Mouse (Mus musculus): ENCODE measurements around the gene Slc26a5. TPM values are rescaled to one million over a fixed set of nuclear protein-coding genes. Genes with fewer than 3 reads are reported as not detected.

Gene Slc26a5
- polyA plus RNA-seq, 1 experiment: not detected

DNA sequence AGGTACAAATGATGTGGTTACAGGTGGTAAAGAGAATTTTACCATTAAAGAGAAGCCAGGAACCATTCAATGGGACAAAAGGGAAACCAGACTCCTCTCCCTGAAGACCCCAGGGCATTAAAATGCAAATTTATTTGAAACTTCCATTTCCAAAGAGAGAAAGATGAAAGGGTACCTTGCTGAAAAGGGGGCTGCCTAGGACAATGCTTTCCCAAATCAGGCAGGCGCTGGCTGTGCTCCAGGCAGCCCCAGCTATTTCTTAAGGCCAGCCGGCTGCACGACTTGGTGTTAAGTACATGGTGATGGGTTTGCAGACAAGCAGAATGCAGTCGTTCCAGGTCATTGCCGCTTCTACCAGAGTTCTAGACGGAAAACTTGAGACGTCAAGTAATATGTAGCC lies 39.0 kb downstream of the Slc26a5 start:
- Histone ChIP-seq H3K4me3 (ENCODE audit: insufficient read depth, low read length) (no peak overlapping the region), H3K4me1 (ENCODE audit: control insufficient read depth, insufficient read depth, low read length) (no peaks in the 10 kb centered on the region), H3K27ac (ENCODE audit: insufficient read depth, low read depth, low read length) (no peak overlapping the region)
- TF ChIP-seq POLR2A (IDR thresholded peaks at IDR 0.05; ENCODE audit: borderline replicate concordance, low read depth, low read length) (no peak), CTCF (IDR thresholded peaks at IDR 0.05; ENCODE audit: low read depth, low read length) (no peak)

DNA sequence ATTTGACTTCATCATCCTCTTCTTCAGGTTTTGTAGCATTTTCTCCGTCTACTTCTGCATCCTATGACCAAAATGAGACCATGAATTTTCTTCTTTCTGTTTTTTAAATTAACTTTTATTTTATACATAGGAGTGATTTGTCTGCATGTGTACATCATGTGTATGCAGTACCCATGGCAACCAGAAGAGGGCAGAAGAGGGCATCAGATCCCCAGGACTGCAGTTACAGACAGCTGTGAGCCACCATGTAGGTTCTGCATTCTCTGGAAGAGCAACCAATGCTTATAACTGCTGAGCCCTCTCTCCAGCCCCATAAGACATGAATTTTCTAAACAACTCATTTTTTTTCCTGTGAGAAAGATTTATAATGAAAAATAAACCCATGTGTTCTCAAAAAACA lies 51.4 kb downstream of the Slc26a5 start:
- Histone ChIP-seq H3K4me3 (ENCODE audit: insufficient read depth, low read length) (no peak overlapping the region), H3K4me1 (ENCODE audit: control insufficient read depth, insufficient read depth, low read length) (no peaks in the 10 kb centered on the region), H3K27ac (ENCODE audit: insufficient read depth, low read depth, low read length) (no peak overlapping the region)
- peak; percentile 43; the same call in 1 of the 2 replicates for TF ChIP-seq CTCF (IDR thresholded peaks at IDR 0.05; ENCODE audit: low read depth, low read length)
- TF ChIP-seq POLR2A (IDR thresholded peaks at IDR 0.05; ENCODE audit: borderline replicate concordance, low read depth, low read length): no peak

GRCm38 (mm10) chr5:21810924-21811323 lies 54.5 kb downstream of the Slc26a5 start:
- Histone ChIP-seq H3K27ac (ENCODE audit: insufficient read depth, low read depth, low read length) (no peak overlapping the region), H3K4me1 (ENCODE audit: control insufficient read depth, insufficient read depth, low read length) (no peaks in the 10 kb centered on the region), H3K4me3 (ENCODE audit: insufficient read depth, low read length) (no peak overlapping the region)
- TF ChIP-seq POLR2A (IDR thresholded peaks at IDR 0.05; ENCODE audit: borderline replicate concordance, low read depth, low read length): no peak
- no peak for TF ChIP-seq CTCF (IDR thresholded peaks at IDR 0.05; ENCODE audit: low read depth, low read length)

DNA sequence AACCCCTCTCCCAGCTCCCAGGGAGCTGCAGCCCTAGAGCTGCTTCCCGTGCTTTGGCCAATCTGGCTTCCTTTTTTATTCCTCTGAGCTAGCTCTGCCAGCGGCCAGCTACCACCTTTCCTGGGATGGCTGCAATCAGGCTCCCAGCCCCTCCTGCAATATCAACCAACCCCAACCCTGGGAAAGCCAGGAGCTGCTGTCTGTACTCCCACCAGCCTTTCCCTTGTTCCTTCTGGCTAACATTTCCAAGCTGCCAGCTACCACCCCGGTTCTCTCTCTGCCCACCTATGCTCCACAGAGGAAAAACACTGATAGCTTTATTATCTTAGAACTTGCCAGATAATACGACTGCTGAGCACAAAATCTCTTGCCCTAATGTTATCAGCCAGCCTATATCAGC lies 60.6 kb downstream of the Slc26a5 start:
- Histone ChIP-seq H3K27ac (ENCODE audit: insufficient read depth, low read depth, low read length) (no peak overlapping the region), H3K4me1 (ENCODE audit: control insufficient read depth, insufficient read depth, low read length) (no peaks in the 10 kb centered on the region), H3K4me3 (ENCODE audit: insufficient read depth, low read length) (no peak overlapping the region)
- no peak for TF ChIP-seq CTCF (IDR thresholded peaks at IDR 0.05; ENCODE audit: low read depth, low read length)
- no peak for TF ChIP-seq POLR2A (IDR thresholded peaks at IDR 0.05; ENCODE audit: borderline replicate concordance, low read depth, low read length)

- no peaks in the 10 kb centered on the region for H3K4me1 ChIP-seq (ENCODE audit: control insufficient read depth, insufficient read depth, low read length)
- H3K4me3 ChIP-seq (ENCODE audit: insufficient read depth, low read length): no peak overlapping the region
- H3K27ac ChIP-seq (ENCODE audit: insufficient read depth, low read depth, low read length): no peak overlapping the region
- no peak for TF ChIP-seq CTCF (IDR thresholded peaks at IDR 0.05; ENCODE audit: low read depth, low read length)
- TF ChIP-seq POLR2A (IDR thresholded peaks at IDR 0.05; ENCODE audit: borderline replicate concordance, low read depth, low read length): no peak
Measured at GRCm38 (mm10) chr5:21803691-21804188, 61.7 kb downstream of the Slc26a5 start.

DNA sequence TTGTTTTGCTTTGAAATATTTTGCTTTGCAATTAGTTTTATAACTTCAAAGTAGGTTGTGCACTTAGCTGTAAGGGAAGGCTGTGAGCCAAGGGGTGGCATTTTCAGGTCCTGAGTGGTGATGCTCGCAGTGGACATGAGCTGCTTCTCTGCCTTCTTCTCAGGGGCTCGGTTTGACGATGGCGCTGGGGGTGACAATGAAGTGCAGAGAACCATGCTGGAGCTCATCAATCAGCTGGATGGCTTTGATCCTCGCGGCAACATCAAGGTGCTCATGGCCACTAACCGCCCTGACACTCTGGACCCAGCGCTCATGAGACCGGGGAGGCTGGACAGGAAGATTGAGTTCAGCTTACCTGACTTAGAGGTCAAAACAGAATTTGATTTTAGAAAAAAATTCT lies 62.5 kb downstream of the Slc26a5 start:
- H3K27ac ChIP-seq (ENCODE audit: insufficient read depth, low read depth, low read length): no peak overlapping the region
- TF ChIP-seq POLR2A (IDR thresholded peaks at IDR 0.05; ENCODE audit: borderline replicate concordance, low read depth, low read length): no peak
- H3K4me1 ChIP-seq (ENCODE audit: control insufficient read depth, insufficient read depth, low read length): no peaks in the 10 kb centered on the region
- no peak overlapping the region for H3K4me3 ChIP-seq (ENCODE audit: insufficient read depth, low read length)

DNA sequence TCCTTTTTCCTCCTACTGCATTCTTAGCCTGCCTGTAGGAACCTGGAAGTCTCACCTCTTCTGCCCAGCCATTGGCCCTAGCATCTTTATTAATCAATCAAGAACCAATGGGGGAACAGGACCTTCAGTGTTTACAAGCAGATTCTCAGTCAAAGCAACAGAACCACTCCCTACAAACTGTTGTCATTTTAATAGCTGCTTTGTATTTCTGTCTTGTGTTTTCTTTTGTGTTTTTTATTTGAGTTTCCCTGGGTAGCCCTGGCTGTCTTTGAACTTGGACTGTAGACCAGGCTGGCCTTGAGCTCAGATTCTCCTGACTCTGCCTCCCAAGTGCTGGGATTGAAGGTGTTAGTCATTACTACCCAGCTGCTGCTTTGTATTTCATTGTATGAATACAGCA lies 73.2 kb downstream of the Slc26a5 start:
- Histone ChIP-seq H3K4me3 (ENCODE audit: insufficient read depth, low read length) (no peak overlapping the region), H3K4me1 (ENCODE audit: control insufficient read depth, insufficient read depth, low read length) (peaks cover 15% of the 10 kb centered on the region), H3K27ac (ENCODE audit: insufficient read depth, low read depth, low read length) (no peak overlapping the region)
- TF ChIP-seq POLR2A (IDR thresholded peaks at IDR 0.05; ENCODE audit: borderline replicate concordance, low read depth, low read length) (no peak), CTCF (IDR thresholded peaks at IDR 0.05; ENCODE audit: low read depth, low read length) (no peak)

DNA sequence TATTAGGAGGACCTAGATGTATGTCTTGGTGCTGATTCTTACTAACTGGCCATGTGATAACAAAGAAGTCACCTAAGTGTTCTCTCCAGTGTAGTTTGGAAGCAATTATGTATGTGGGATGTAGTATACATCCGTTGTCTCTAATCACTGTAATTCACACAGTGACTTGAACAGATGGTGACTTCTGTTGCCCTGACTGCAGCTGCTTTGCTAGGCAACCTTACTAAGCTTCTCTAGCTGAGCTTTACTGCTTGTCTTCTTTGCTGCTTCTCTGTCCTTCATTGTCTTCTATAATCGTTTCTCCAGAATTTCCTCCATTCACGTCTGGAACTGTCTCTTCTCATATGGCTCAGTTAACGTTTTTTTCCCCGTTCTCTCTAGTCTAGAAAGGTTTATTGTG lies 76.3 kb downstream of the Slc26a5 start:
- TF ChIP-seq POLR2A (IDR thresholded peaks at IDR 0.05; ENCODE audit: borderline replicate concordance, low read depth, low read length) (no peak), CTCF (IDR thresholded peaks at IDR 0.05; ENCODE audit: low read depth, low read length) (no peak)
- H3K4me3 ChIP-seq (ENCODE audit: insufficient read depth, low read length): no peak overlapping the region
- H3K4me1 ChIP-seq (ENCODE audit: control insufficient read depth, insufficient read depth, low read length): peaks cover 19% of the 10 kb centered on the region
- no peak overlapping the region for H3K27ac ChIP-seq (ENCODE audit: insufficient read depth, low read depth, low read length)

DNA sequence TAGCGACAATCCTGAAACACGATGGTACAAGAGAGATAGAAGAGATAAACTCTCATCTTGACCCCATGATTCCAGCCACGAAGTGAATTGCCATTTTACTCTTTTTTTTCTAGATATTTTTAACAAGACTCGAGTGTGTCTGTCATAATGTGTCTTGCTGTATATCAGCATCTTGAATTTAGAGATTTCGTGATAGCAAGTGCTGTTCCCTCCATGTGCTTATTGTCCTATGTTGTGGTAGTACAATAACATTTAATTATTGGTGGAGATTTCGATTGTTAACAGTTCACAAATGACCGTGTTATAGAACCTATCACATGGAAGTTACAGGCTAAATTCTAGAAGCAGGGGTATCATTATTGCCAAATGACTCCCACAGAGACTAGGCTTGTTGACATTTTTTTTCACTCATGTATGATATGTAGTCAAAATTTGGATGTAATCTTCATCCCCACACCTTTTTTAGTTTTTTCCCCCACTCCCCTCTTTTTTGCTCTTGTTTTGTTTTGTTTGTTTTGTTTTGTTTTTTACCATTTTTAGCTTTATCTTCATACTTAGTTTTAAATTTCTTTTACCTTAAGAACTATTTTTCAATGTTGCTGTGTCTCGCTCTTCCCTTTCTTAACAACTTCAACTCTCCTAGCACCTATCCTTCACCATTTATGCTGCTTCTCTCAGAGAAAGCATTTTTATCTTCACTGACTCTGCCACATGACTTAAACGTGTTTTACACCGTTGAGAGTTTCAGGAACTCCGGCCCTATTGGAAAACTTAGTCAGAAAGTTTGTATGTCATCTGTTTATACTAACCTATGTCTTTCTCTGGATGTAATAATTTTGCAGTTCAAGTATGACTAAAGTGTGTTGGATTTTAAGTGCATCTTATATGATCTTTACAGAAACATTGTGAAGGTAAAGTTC lies 78.0 kb downstream of the Slc26a5 start:
- H3K27ac ChIP-seq (ENCODE audit: insufficient read depth, low read depth, low read length): peak overlapping the region; percentile 80
- H3K4me1 ChIP-seq (ENCODE audit: control insufficient read depth, insufficient read depth, low read length): peaks cover 19% of the 10 kb centered on the region
- TF ChIP-seq CTCF (IDR thresholded peaks at IDR 0.05; ENCODE audit: low read depth, low read length): no peak
- TF ChIP-seq POLR2A (IDR thresholded peaks at IDR 0.05; ENCODE audit: borderline replicate concordance, low read depth, low read length): no peak
- H3K4me3 ChIP-seq (ENCODE audit: insufficient read depth, low read length): peak overlapping the region; percentile 90
